Mouse (Mus musculus) hindbrain, embryonic 13.5 days (tissue): Measurements from ENCODE around the gene Ypel2. TPM values are rescaled to one million over a fixed set of nuclear protein-coding genes. Genes with fewer than 3 reads are reported as not detected.

ENCODE experiments used
- ATAC-seq: fragments of 200-750 bp; cut with Nextera tagmentation; 2 replicates; pipeline ENCODE4 v1.8.0; 2017; ENCODE audit warnings: moderate TSS enrichment; ENCODE audit not compliant: low FRiP score
- H3K27ac ChIP-seq: fragments of 300-500 bp; sonication (generic); 2 replicates; pipeline ENCODE4 v1.5.1; 2015; ENCODE audit warnings: inconsistent platforms, mild to moderate bottlenecking, moderate library complexity
- H3K27me3 ChIP-seq: fragments of 300-500 bp; sonication (generic); 2 replicates; pipeline ENCODE4 v1.6.1; 2015; ENCODE audit warnings: mild to moderate bottlenecking, inconsistent platforms
- H3K36me3 ChIP-seq: fragments of 300-500 bp; sonication (generic); 2 replicates; pipeline ENCODE4 v1.6.1; 2015; ENCODE audit warnings: mild to moderate bottlenecking, inconsistent platforms
- H3K4me1 ChIP-seq: fragments of 300-500 bp; sonication (generic); replicated peaks from 2 replicates; pipeline ENCODE4 v1.6.1; 2015; ENCODE audit warnings: inconsistent platforms
- H3K4me2 ChIP-seq: fragments of 300-500 bp; sonication (generic); 2 replicates; pipeline ENCODE4 v1.6.1; 2015; ENCODE audit warnings: inconsistent platforms, mild to moderate bottlenecking, moderate library complexity
- H3K4me3 ChIP-seq: fragments of 300-500 bp; sonication (generic); 2 replicates; pipeline ENCODE4 v1.5.1; 2015; ENCODE audit warnings: mild to moderate bottlenecking, inconsistent platforms
- H3K9ac ChIP-seq: fragments of 300-500 bp; sonication (generic); 2 replicates; pipeline ENCODE4 v1.6.1; 2015; ENCODE audit warnings: mild to moderate bottlenecking, inconsistent platforms
- H3K9me3 ChIP-seq: fragments of 300-500 bp; sonication (generic); 2 replicates; pipeline ENCODE4 v1.6.1; 2016; ENCODE audit warnings: inconsistent platforms
- WGBS: fragments of 180-500 bp; shearing (Covaris S2); methylation state at CpG from one replicate; pipeline ENCODE4 v1.1.7; 2015; 5-methylcytosine and 5-hydroxymethylcytosine counted together
- polyA plus RNA-seq: library from polyadenylated mRNA; unstranded; fragments of >200 nt; fragmentation: Nextera tagmentation; extraction: Ambion mirVana; gene quantifications from 2 replicates; pipeline ENCODE4 v1.2.1, GENCODE M21; 2015

Ypel2 gene
- polyA plus RNA-seq, 1 experiment from 2014 or later, result 4.7 TPM

GRCm38 (mm10) chr11:86938108-86938507 lies 55.4 kb downstream of the Ypel2 start:
- WGBS, result 93% methylated on average over 4 of the region's 4 CpGs
- Histone ChIP-seq H3K9ac (no peak overlapping the region), H3K27me3 (no peaks in the 10 kb centered on the region), H3K4me3 (no peak overlapping the region), H3K9me3 (no peaks in the 10 kb centered on the region), H3K36me3 (peaks cover 9% of the 10 kb centered on the region), H3K4me1 (no peaks in the 10 kb centered on the region), H3K27ac (no peak overlapping the region), H3K4me2 (no peak overlapping the region)
- ATAC-seq, result no peak

DNA sequence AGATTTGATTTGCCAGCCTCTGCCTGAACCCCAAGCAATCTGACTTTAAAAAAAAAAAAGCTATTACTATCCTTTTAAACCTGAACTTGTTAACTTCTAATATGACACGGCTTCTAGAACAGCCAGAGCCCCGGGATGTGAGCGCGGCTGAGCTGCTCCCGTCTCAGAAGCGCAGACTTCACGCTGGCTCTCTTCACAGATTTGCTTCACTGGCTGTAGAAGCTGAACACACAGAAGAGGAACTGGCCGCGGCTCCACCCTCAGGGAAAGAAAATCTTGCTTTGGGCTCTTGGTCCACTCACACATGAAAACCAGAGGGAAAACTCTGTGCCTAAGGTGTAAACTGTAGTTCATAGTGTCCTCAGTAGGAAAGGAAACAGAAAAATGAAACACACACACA lies 56.6 kb downstream of the Ypel2 start:
- Histone ChIP-seq H3K9me3 (no peaks in the 10 kb centered on the region), H3K4me1 (no peaks in the 10 kb centered on the region), H3K9ac (no peak overlapping the region), H3K36me3 (peaks cover 9% of the 10 kb centered on the region), H3K27me3 (no peaks in the 10 kb centered on the region), H3K27ac (no peak overlapping the region), H3K4me3 (no peak overlapping the region), H3K4me2 (no peak overlapping the region)
- ATAC-seq, result no peak
- WGBS, result 70% methylated on average over 9 of the region's 9 CpGs

DNA sequence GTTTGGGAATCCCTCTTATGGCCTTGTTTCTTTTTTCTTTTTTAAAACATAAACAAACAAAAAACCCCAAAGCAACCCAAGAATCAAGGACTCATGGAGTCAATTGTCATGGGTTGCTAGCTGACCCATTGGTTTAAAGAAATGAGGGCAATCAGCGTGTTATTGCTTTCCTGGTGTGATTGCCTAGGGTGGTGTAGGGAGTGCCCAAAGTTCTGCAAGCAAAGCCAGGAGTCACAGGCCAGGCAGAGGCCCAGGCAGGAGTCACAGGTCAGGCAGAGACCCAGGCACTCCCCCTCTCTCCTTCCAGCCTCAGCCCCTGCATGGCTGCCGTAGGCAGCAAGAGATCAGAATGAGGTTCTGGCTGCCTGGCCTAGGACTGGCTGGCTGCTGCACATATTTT lies 58.6 kb downstream of the Ypel2 start:
- H3K27ac ChIP-seq, result peak overlapping the region; percentile 40; the same call in 1 of the 2 replicates
- ATAC-seq, result no peak
- peaks cover 9% of the 10 kb centered on the region; the same call in 1 of the 2 replicates for H3K4me1 ChIP-seq
- no peak overlapping the region for H3K9ac ChIP-seq
- H3K36me3 ChIP-seq, result no peaks in the 10 kb centered on the region
- no peaks in the 10 kb centered on the region for H3K27me3 ChIP-seq
- H3K9me3 ChIP-seq, result no peaks in the 10 kb centered on the region
- no peak overlapping the region for H3K4me2 ChIP-seq
- H3K4me3 ChIP-seq, result no peak overlapping the region
- 84% methylated on average over 2 of the region's 2 CpGs for WGBS

- no peaks in the 10 kb centered on the region for H3K36me3 ChIP-seq
- peaks cover 9% of the 10 kb centered on the region; the same call in 1 of the 2 replicates for H3K4me1 ChIP-seq
- H3K4me3 ChIP-seq, result no peak overlapping the region
- H3K27ac ChIP-seq, result no peak overlapping the region
- 82% methylated on average over 2 of the region's 2 CpGs for WGBS
- no peaks in the 10 kb centered on the region for H3K27me3 ChIP-seq
- no peaks in the 10 kb centered on the region for H3K9me3 ChIP-seq
- ATAC-seq, result no peak
- H3K4me2 ChIP-seq, result no peak overlapping the region
- H3K9ac ChIP-seq, result no peak overlapping the region
These were observed 61.3 kb downstream of the Ypel2 start for GRCm38 (mm10) chr11:86932201-86932600.

DNA sequence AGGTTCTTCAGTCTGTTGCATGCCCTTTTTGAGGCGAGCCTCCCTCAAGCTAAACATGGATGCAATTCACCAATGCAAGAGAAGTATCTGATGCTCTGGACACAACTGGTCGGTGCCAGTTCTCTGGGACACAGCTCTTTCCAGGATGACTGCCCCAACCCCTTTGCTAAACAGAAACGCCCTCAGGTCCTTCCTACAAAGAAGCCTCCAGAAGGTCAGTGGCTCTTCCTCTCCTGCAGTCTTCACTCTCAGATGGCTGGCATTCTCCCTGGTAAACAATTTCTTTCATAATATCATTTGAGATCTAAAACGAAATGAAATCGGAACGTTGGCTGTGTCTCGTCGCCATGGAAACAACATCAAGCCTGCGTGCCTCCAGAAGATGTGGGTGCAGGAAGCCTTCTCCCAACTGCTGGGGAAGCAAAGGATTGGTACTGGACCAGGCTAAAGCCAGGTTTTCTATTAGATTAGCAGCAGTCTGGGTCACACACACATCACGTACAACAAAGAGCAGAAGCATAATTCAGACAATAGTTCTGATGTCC lies 62.8 kb downstream of the Ypel2 start:
- Histone ChIP-seq H3K4me3 (no peak overlapping the region), H3K4me2 (no peak overlapping the region), H3K9me3 (no peaks in the 10 kb centered on the region), H3K9ac (no peak overlapping the region), H3K27me3 (no peaks in the 10 kb centered on the region), H3K36me3 (no peaks in the 10 kb centered on the region), H3K4me1 (peaks cover 9% of the 10 kb centered on the region; the same call in 1 of the 2 replicates), H3K27ac (peak overlapping the region; percentile 53; the same call in 1 of the 2 replicates)
- no peak for ATAC-seq
- WGBS, result 66% methylated on average over 10 of the region's 10 CpGs

GRCm38 (mm10) chr11:86929985-86930384 lies 63.5 kb downstream of the Ypel2 start:
- Histone ChIP-seq H3K27ac (no peak overlapping the region), H3K4me2 (no peak overlapping the region), H3K9me3 (no peaks in the 10 kb centered on the region), H3K4me3 (no peak overlapping the region), H3K9ac (no peak overlapping the region), H3K27me3 (no peaks in the 10 kb centered on the region), H3K36me3 (no peaks in the 10 kb centered on the region), H3K4me1 (peaks cover 9% of the 10 kb centered on the region; the same call in 1 of the 2 replicates)
- no peak for ATAC-seq

DNA sequence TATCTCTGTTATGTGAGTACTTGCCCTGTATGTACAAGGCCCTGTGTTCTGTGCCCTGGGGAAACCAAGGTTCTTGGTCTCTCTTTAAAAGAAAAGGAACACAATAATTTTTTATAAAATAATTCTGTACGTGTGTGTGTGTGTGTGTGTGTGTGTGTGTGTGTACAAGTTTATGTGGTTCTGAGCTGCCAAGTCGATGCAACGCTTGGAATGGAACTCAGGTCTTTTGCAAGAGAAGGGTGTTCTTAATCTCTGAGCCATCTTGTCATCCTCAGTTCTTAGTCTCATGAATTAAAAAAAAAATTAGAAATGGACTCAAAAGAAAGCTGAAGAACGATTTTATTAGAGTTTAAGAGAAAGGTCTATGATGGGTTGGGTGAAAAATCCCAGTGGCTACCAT lies 64.0 kb downstream of the Ypel2 start:
- H3K9ac ChIP-seq, result no peak overlapping the region
- H3K4me1 ChIP-seq, result peaks cover 9% of the 10 kb centered on the region; the same call in 1 of the 2 replicates
- no peaks in the 10 kb centered on the region for H3K36me3 ChIP-seq
- 89% methylated on average over 4 of the region's 4 CpGs for WGBS
- no peak overlapping the region for H3K4me3 ChIP-seq
- no peak overlapping the region for H3K4me2 ChIP-seq
- no peak overlapping the region for H3K27ac ChIP-seq
- H3K27me3 ChIP-seq, result no peaks in the 10 kb centered on the region
- no peak for ATAC-seq
- H3K9me3 ChIP-seq, result no peaks in the 10 kb centered on the region

DNA sequence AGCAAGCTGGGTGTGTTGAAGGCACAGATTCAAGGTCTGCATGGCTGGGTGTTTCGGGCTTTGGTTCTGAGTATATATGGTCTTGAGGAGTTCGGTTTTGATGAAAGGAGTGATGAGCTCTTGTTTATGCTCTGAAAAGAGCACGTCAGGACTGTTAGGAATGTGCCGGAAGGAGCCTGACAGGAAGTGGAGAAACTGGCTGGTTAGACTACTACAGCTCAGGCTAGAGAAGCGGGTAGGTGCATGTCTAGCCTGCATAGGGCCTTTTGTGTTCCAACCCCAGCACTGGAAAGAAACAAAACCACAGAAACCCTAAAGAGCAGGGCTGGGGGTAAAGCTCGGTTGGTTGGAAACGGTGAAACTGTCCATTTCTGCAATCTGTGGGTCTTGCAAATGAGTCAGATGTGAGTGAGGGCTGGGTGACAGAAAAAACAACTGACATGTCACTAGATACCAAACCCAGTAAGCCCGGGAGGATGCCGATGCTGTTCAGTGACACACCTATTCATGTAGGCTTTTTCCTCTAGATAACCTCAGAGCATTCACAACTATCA lies 68.3 kb downstream of the Ypel2 start:
- 90% methylated on average over 9 of the region's 9 CpGs for WGBS

DNA sequence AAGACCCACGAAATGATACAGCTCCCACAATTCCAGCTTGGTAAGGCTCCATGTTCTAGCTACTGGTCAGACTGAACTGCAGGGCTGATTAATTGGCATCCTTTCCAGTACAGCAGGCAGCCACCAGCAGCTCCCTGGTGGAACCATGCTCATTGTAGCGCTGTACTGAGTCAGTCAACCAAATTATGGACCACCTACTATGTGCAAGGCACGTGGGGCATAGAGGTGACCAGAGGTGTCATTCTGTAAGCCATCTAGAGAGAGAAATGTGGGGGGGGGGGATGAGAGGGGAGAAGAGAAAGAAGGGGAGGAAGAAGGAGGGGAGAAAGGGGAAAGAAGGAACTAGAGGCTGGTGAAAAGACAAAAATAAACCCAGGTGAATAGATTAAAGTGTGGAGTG lies 68.9 kb downstream of the Ypel2 start:
- H3K4me2 ChIP-seq, result no peak overlapping the region
- peaks cover 10% of the 10 kb centered on the region; the same call in 1 of the 2 replicates for H3K4me1 ChIP-seq
- H3K4me3 ChIP-seq, result no peak overlapping the region
- H3K27ac ChIP-seq, result no peak overlapping the region
- no peaks in the 10 kb centered on the region for H3K27me3 ChIP-seq
- 82% methylated on average over 3 of the region's 3 CpGs for WGBS
- no peaks in the 10 kb centered on the region for H3K9me3 ChIP-seq
- no peak overlapping the region for H3K9ac ChIP-seq
- no peaks in the 10 kb centered on the region for H3K36me3 ChIP-seq
- ATAC-seq, result no peak

More for the DNA sequence above, 68.3 kb downstream of the Ypel2 start:
- no peak overlapping the region for H3K4me3 ChIP-seq
- no peaks in the 10 kb centered on the region for H3K36me3 ChIP-seq
- ATAC-seq, result no peak
- no peak overlapping the region for H3K27ac ChIP-seq
- no peak overlapping the region for H3K9ac ChIP-seq
- H3K27me3 ChIP-seq, result no peaks in the 10 kb centered on the region
- no peaks in the 10 kb centered on the region for H3K9me3 ChIP-seq
- peaks cover 6% of the 10 kb centered on the region; the same call in 1 of the 2 replicates for H3K4me1 ChIP-seq
- no peak overlapping the region for H3K4me2 ChIP-seq

- Histone ChIP-seq H3K4me1 (peaks cover 10% of the 10 kb centered on the region; the same call in 1 of the 2 replicates), H3K9ac (no peak overlapping the region), H3K4me2 (no peak overlapping the region), H3K4me3 (no peak overlapping the region), H3K27me3 (no peaks in the 10 kb centered on the region), H3K36me3 (no peaks in the 10 kb centered on the region), H3K27ac (no peak overlapping the region), H3K9me3 (no peaks in the 10 kb centered on the region)
- no peak for ATAC-seq
- 67% methylated on average over 2 of the region's 2 CpGs for WGBS
These were observed 69.9 kb downstream of the Ypel2 start for GRCm38 (mm10) chr11:86923654-86924053.

DNA sequence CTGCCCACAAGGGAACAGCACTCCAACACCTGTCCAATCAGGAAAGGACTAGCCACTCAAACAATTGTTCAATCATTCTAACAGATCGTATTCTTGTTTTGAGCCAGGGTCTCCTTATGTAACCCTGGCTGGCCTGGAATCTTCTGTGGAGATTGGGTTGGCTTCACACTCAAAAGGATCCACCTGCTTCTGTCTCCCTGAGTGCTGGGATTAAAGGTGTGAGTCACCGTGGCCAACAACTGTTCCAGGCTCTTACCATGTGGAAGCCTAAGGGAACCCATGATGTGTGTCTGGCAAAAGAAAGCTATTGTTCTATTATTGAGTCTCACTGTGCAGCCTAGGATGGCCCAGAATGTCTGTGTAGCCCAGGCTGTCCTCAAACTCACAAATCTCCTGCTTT lies 71.5 kb downstream of the Ypel2 start:
- Histone ChIP-seq H3K9me3 (no peaks in the 10 kb centered on the region), H3K36me3 (no peaks in the 10 kb centered on the region), H3K4me2 (no peak overlapping the region), H3K4me3 (no peak overlapping the region), H3K27ac (no peak overlapping the region), H3K4me1 (peaks cover 10% of the 10 kb centered on the region; the same call in 1 of the 2 replicates), H3K9ac (no peak overlapping the region), H3K27me3 (no peaks in the 10 kb centered on the region)
- ATAC-seq, result no peak
- 90% methylated on average over 2 of the region's 2 CpGs for WGBS

- no peaks in the 10 kb centered on the region for H3K27me3 ChIP-seq
- 91% methylated on average over 6 of the region's 6 CpGs for WGBS
- no peak for ATAC-seq
These were observed 72.2 kb downstream of the Ypel2 start for GRCm38 (mm10) chr11:86921335-86921734.

More at GRCm38 (mm10) chr11:86921335-86921734, 72.2 kb downstream of the Ypel2 start:
- no peaks in the 10 kb centered on the region for H3K36me3 ChIP-seq
- no peak overlapping the region for H3K4me3 ChIP-seq
- H3K9ac ChIP-seq, result no peak overlapping the region
- no peak overlapping the region for H3K4me2 ChIP-seq
- no peak overlapping the region for H3K27ac ChIP-seq
- no peaks in the 10 kb centered on the region for H3K9me3 ChIP-seq
- H3K4me1 ChIP-seq, result peaks cover 10% of the 10 kb centered on the region; the same call in 1 of the 2 replicates
